Mouse (Mus musculus) G1E (cell line): ENCODE data around the gene Slc4a5.

Experiments
- CTCF ChIP-seq: IDR thresholded peaks from 2 replicates; pipeline ENCODE4 v1.5.1; 2012; ENCODE audit warnings: low read depth, low read length, inconsistent platforms, mixed read lengths
- GATA2 ChIP-seq: IDR thresholded peaks from 2 replicates; pipeline ENCODE4 v1.6.1; 2012; ENCODE audit warnings: low read depth, low read length, inconsistent platforms, borderline replicate concordance

DNA sequence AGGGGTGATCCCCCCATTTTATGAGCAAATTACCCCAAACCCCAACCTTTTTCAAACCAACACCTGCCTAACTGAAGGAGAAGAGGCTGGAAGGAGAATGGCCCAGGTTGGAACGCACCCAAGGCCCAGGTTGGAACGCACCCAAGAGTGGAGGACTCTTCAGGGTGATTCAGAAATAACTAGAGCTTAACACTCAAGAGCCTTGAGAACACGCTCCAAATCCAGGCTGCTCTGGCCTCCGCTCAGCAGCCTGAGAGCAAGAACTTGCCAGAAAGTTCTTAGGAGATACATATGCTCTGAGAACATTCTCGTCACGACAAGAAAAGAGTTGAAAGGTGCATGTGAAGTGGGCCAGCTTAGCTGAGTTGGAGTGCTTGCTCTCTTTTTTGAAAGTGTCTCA lies 25.5 kb downstream of the Slc4a5 start:
- no peak for TF ChIP-seq CTCF
- no peak for TF ChIP-seq GATA2
